Mouse (Mus musculus) lung, postnatal 0 days (tissue): ENCODE data around the gene Sntb2. TPM values are rescaled to one million over a fixed set of nuclear protein-coding genes. Genes with fewer than 3 reads are reported as not detected.
A peak's percentile ranks its signal among the peaks of the same experiment; 100 is the strongest.

Experiments
- ATAC-seq: fragments of 200-750 bp; cut with Nextera tagmentation; 2 replicates; pipeline ENCODE4 v1.8.0; 2017; ENCODE audit warnings: moderate library complexity
- DNase-seq: peaks from one replicate; pipeline ENCODE4 v3.0.0-alpha.2; 2016; ENCODE audit warnings: low spot score
- H3K27ac ChIP-seq: fragments of 300-500 bp; sonication (generic); 2 replicates; pipeline ENCODE4 v1.5.1; 2014; ENCODE audit warnings: antibody characterized with exemption, mild to moderate bottlenecking, low read length, mixed read lengths
- H3K27me3 ChIP-seq: fragments of 300-500 bp; sonication (generic); replicated peaks from 2 replicates; pipeline ENCODE4 v1.6.1; 2014; ENCODE audit warnings: low read length, mixed read lengths; ENCODE audit not compliant: insufficient read depth
- H3K36me3 ChIP-seq: fragments of 300-500 bp; sonication (generic); 2 replicates; pipeline ENCODE4 v1.6.1; 2014; ENCODE audit warnings: low read length, mixed read lengths; ENCODE audit not compliant: insufficient read depth
- H3K4me1 ChIP-seq: fragments of 300-500 bp; sonication (generic); 2 replicates; pipeline ENCODE4 v1.6.1; 2014; ENCODE audit warnings: antibody characterized with exemption, low read depth, low read length, mixed read lengths; ENCODE audit not compliant: insufficient read depth
- H3K4me2 ChIP-seq: fragments of 300-500 bp; sonication (generic); replicated peaks from 2 replicates; pipeline ENCODE4 v1.6.1; 2014; ENCODE audit warnings: low read depth, mild to moderate bottlenecking, low read length, moderate library complexity, mixed read lengths
- H3K4me3 ChIP-seq: fragments of 300-500 bp; sonication (generic); 2 replicates; pipeline ENCODE4 v1.5.1; 2014; ENCODE audit warnings: low read depth, low read length
- H3K9ac ChIP-seq: fragments of 300-500 bp; sonication (generic); replicated peaks from 2 replicates; pipeline ENCODE4 v1.6.1; 2014; ENCODE audit warnings: low read depth, mild to moderate bottlenecking
- H3K9me3 ChIP-seq: fragments of 300-500 bp; sonication (generic); 2 replicates; pipeline ENCODE4 v1.6.1; 2016; ENCODE audit warnings: low read length, mixed read lengths
- CTCF ChIP-seq: IDR thresholded peaks from 2 replicates; pipeline ENCODE4 v1.5.1; 2016; ENCODE audit warnings: antibody characterized with exemption, mild to moderate bottlenecking
- EP300 ChIP-seq: IDR thresholded peaks from 2 replicates; pipeline ENCODE4 v1.6.1; 2016; ENCODE audit warnings: antibody characterized with exemption, mild to moderate bottlenecking, control low read depth
- WGBS: fragments of 180-500 bp; shearing (Covaris S2); extraction: QIAGEN DNeasy Blood & Tissue Kit; methylation state at CpG from one replicate; pipeline ENCODE4 v1.1.7; 2014; 5-methylcytosine and 5-hydroxymethylcytosine counted together
- polyA plus RNA-seq: library from polyadenylated mRNA; unstranded; fragments of >200 nt; fragmentation: Nextera tagmentation; extraction: Ambion mirVana; gene quantifications from 2 replicates; pipeline ENCODE4 v1.2.1, GENCODE M21; 2015

Gene Sntb2
- polyA plus RNA-seq, result 13.4 and 16.3 TPM in 2 replicates

DNA sequence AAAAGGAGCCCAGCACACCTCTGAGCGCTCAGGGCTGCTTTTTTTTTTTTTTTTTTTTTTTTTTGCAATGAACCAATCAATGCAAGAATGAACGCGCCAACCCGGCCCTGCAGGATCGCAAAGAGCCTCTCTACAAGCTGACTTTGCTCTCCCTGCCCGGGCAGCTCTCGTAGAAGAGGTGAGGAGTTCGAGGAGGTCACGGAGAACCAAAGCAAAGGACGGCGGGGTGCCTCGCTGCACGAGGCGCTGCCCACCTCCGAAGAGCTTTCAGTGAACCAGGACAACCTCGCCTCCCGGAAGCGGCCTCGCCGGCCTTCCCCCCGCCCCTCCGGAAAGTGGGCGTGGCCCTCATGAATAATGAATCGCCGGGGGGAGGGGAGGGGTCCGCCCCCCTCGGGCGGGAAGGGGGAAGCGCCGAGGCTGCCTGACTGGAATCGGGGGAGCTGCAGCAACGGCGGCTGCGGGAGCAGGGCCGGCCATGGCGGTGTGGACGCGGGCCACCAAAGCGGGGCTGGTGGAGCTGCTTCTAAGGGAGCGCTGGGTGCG is at the start of gene Sntb2:
Gene Sntb2 (plus strand): TSS at position 427 of the 546 bp plus-strand sequence.
- no peaks in the 10 kb centered on the region for H3K27me3 ChIP-seq
- DNase-seq (peak; percentile 94), ATAC-seq (peak; percentile 91)
- peak within 1 kb of the TSS; percentile 91 for H3K27ac ChIP-seq
- H3K9ac ChIP-seq, result peak within 1 kb of the TSS; percentile 75
- WGBS, result 0% methylated on average over 31 of the region's 41 CpGs
- no peaks in the 10 kb centered on the region for H3K9me3 ChIP-seq
- peak within 1 kb of the TSS; percentile 90 for H3K4me2 ChIP-seq
- peaks cover 16% of the 10 kb centered on the region; the same call in 1 of the 2 replicates for H3K4me1 ChIP-seq
- H3K36me3 ChIP-seq, result no peaks in the 10 kb centered on the region
- no peak for TF ChIP-seq CTCF
- TF ChIP-seq EP300, result no peak
- H3K4me3 ChIP-seq, result peak within 1 kb of the TSS; percentile 86

DNA sequence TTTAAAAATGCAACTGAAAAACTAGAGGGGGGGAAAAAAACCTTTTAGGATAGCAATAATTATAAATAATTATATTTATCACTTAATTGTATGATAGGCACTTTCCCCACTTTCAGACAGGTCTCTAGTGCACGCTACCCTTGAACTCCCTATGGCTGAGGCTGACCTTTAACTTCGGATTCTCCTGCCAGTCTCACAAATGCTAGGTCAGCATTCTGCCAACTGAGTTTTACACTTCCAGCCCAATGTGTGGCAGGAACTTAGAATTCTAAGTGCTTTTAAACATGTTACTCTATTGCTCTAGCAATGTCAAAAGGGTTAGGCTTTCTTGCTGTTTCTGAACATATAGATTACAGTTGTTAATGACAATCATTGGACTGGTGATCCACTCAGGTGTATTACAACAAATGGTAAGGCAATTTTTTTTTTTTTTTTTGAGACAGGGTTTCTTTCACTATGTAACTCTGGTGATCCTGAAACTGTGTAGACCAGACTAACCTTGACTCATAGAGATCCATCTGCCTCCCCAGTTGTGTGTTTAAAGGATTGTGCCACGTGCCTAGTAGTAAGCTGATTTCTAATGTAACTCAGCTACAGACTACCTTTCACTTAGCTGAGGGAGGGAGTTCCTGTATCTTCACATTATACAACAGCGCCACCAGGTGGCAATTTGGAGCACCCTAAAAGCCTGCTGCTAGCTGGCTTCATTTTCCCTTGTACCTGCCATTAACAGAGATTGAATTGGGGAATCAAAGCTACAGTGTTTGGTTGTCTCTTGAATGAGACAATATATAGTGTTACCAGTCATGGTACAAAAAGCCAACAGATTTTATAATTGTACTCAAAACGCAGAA is 48.0 kb upstream of the Sntb2 start:
- H3K9ac ChIP-seq, result no peak overlapping the region
- no peak overlapping the region for H3K27ac ChIP-seq
- H3K4me1 ChIP-seq, result no peaks in the 10 kb centered on the region; the same call in 1 of the 2 replicates
- DNase-seq (peak; percentile 92), ATAC-seq (peak; percentile 77)
- no peak overlapping the region for H3K4me3 ChIP-seq
- 42% methylated on average over 5 of the region's 5 CpGs for WGBS
- H3K27me3 ChIP-seq, result no peaks in the 10 kb centered on the region
- H3K4me2 ChIP-seq, result no peak overlapping the region
- peaks cover 13% of the 10 kb centered on the region; the same call in 1 of the 2 replicates for H3K36me3 ChIP-seq
- peak; percentile 92 for TF ChIP-seq CTCF
- TF ChIP-seq EP300, result no peak
- no peaks in the 10 kb centered on the region for H3K9me3 ChIP-seq

DNA sequence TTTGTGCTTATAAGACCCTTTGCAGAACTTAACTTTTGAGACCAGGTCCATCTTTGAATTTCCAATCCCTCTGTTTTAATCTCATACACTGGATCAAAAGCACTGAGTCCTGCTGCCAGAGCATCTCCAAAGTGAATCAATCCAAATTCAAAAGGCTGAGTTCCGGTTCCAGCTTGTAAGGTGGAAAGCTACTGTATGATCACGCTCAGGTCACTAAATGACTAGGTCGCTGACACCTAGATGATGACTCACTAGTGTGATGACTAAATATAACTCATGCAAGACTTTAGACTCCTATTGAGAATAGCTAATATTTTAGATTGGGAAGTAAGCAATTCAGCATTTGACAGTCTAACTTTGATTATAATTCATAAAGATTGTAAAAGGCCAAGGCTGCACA is 46.7 kb upstream of the Sntb2 start:
- Histone ChIP-seq H3K36me3 (peaks cover 13% of the 10 kb centered on the region; the same call in 1 of the 2 replicates), H3K27ac (no peak overlapping the region), H3K4me1 (no peaks in the 10 kb centered on the region; the same call in 1 of the 2 replicates), H3K4me3 (no peak overlapping the region), H3K27me3 (no peaks in the 10 kb centered on the region), H3K9me3 (no peaks in the 10 kb centered on the region), H3K4me2 (no peak overlapping the region), H3K9ac (no peak overlapping the region)
- ATAC-seq (no peak), DNase-seq (no peak)
- WGBS, result 74% methylated on average over 3 of the region's 3 CpGs
- TF ChIP-seq CTCF, result no peak
- no peak for TF ChIP-seq EP300

DNA sequence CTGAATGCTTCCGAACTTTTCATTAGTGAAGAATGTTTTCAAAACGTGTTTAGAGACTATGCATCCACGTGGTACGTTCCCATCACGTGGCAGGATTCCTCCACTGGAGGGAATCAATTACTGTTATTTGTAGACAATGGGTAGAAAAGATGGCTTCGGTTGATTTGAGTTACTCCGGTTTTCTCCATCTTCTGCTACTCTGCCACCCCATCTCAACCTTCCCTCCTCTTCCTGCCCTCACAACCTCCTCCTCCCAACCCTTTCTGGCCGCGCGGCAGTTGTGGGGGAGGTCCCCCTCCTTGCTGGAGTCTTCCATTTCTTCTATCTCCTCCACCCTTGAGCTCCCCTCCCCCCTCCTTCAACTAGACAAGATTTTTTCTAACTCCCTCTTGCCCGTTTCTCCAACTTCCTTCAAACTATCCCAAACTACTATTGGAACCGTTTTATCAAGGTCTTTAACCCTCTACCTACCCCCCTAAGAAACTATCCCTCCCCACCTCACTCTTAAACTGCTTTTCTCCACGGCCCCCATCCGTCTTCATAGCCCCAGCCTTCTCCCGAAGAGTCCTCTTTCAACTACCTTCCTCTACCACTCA is 43.2 kb upstream of the Sntb2 start:
- H3K36me3 ChIP-seq, result no peaks in the 10 kb centered on the region
- no peaks in the 10 kb centered on the region for H3K9me3 ChIP-seq
- H3K9ac ChIP-seq, result peak overlapping the region; percentile 92
- H3K27me3 ChIP-seq, result no peaks in the 10 kb centered on the region
- H3K27ac ChIP-seq, result peak overlapping the region; percentile 95
- under 1% methylated on average over 15 of the region's 15 CpGs for WGBS
- H3K4me1 ChIP-seq, result no peaks in the 10 kb centered on the region; the same call in 1 of the 2 replicates
- peak overlapping the region; percentile 76 for H3K4me3 ChIP-seq
- peak; percentile 71 for DNase-seq
- TF ChIP-seq EP300, result no peak
- no peak for TF ChIP-seq CTCF
- no peak for ATAC-seq
- peak overlapping the region; percentile 79 for H3K4me2 ChIP-seq

DNA sequence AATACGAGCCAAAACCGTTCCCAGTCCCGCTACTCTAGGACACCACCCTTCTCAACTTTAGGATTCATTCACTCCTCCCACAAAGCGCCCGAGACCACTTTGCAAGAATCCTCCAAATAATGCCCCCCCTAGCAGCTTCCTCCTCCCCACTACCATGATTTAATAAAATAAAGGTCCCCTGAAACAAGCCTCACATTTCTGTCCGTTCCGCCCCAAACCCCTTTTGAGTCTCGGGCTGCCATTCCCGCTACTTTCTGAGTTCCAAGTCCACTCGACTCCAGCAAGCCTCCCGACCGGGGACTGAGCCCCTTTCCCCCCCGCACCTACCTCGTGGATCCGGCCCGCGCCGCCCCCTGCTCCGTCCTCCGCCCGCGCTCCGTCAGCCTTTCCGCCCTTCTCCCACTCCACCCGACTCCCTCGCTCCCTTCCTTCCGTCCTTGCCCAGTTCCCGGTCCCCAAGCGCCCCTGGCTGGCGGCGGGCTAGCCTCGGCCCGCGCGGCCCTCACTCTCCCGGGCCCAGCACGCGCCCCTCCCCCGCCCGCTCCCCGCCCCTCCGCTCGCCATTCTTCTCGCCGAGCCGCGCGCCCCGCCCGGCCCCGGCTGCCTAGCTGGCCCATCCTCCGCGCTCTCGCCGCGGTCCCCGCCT is 42.6 kb upstream of the Sntb2 start:
- Histone ChIP-seq H3K4me3 (peak overlapping the region; percentile 76), H3K36me3 (peaks cover 3% of the 10 kb centered on the region; the same call in 1 of the 2 replicates), H3K4me2 (peak overlapping the region; percentile 79), H3K9ac (peak overlapping the region; percentile 92), H3K27me3 (no peaks in the 10 kb centered on the region), H3K4me1 (no peaks in the 10 kb centered on the region; the same call in 1 of the 2 replicates), H3K27ac (peak overlapping the region; percentile 95), H3K9me3 (no peaks in the 10 kb centered on the region)
- peak; percentile 66 for DNase-seq
- ATAC-seq, result peak; percentile 79
- TF ChIP-seq EP300, result no peak
- under 1% methylated on average over 45 of the region's 57 CpGs for WGBS
